Mouse (Mus musculus): ENCODE data around the gene Gab2.

DNA sequence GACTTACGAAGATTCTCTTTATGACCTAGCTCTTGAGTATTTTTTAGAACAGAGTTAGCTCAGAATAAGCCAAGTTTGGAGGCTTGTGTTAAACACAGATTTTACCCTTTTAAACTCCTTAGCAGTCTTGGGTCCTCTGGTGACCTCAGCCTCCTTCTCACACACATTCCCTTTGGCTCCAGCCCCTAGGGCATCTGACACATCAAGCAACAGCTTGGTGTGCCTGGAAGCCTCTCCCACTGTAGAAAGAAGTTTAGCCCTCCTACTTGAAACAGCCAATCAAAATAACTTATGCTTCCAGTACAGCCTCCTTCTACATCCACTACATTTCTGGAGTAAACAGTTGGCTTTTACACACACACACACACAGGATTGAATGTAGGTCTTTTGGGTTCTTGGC, 2.8 kb downstream of the Gab2 start:
- TF ChIP-seq CHD2 (IDR thresholded peaks at IDR 0.05; ENCODE audit: low read depth, low read length) (no peak), ZNF384 (IDR thresholded peaks at IDR 0.05; ENCODE audit: low read depth, low read length) (no peak), HCFC1 (IDR thresholded peaks at IDR 0.05; ENCODE audit: borderline replicate concordance, insufficient read depth, low read length) (no peak)

Data from ES-E14 (cell line).